Mouse (Mus musculus): ENCODE measurements around the gene Clca3a1. TPM values are rescaled to one million over a fixed set of nuclear protein-coding genes. Genes with fewer than 3 reads are reported as not detected.
A peak's percentile ranks its signal among the peaks of the same experiment; 100 is the strongest.
"Not testable (repeated sequence)": the region's sequence is repeated elsewhere in the genome, so short reads cannot be mapped to it uniquely, and the experiment has no call there.

Gene Clca3a1
- polyA plus RNA-seq (2011; ENCODE audit: insufficient read length, low read depth, missing spikeins), result 17.2 and 26.1 TPM in 2 replicates

DNA sequence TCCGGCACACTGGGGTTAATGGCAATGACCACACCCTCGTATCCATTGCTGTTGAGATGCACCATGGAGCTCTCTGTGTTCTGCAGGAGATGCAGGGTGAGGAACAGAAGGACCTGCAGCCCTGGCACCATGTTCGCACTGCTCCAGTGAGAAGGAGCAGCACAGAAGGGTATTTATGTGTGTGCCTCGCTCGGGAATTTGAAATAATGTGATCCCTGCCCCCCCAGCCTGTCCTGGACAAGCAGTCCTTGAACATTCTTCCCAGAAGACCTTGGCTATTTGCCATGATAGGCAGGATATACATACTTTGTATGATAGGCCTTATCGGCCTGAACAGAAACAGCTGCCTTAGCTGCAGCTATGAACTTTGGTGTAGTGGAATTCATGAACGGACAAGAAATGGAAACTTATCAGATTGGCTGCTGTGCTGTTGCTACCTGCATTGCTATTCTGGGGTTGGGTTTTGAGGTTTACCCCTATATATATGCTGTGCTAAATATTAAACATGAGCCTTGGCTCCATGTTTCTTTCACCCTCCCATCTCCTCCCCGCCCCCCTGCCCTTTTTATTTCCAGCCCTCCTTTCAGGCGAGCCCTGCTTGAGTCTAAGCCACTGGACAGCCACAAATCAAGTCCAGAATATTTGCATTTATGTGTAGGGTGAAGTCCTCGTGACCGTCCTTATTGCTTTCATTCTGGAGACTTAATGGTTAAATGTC, at the start of gene Clca3a1:
TSS of gene Clca3a1 (minus strand) at position 386 of the 718 bp plus-strand sequence.
- H3K4me3 ChIP-seq (ENCODE audit: insufficient read depth, low read length), result peak within 1 kb of the TSS; percentile 18; the same call in 1 of the 2 replicates
- H3K4me1 ChIP-seq (ENCODE audit: control insufficient read depth, insufficient read depth, low read length), result peaks cover 3% of the 10 kb centered on the region; the same call in 1 of the 2 replicates
- peak within 1 kb of the TSS; percentile 47 for H3K27ac ChIP-seq (ENCODE audit: insufficient read depth, low read length)
- TF ChIP-seq CTCF (IDR thresholded peaks at IDR 0.05; ENCODE audit: borderline replicate concordance, insufficient read depth, low read length), result no peak
- TF ChIP-seq POLR2A (IDR thresholded peaks at IDR 0.05; ENCODE audit: low read depth, low read length), result 0 out of 2 replicates have a peak, but pooled peaks have one; percentile 15

DNA sequence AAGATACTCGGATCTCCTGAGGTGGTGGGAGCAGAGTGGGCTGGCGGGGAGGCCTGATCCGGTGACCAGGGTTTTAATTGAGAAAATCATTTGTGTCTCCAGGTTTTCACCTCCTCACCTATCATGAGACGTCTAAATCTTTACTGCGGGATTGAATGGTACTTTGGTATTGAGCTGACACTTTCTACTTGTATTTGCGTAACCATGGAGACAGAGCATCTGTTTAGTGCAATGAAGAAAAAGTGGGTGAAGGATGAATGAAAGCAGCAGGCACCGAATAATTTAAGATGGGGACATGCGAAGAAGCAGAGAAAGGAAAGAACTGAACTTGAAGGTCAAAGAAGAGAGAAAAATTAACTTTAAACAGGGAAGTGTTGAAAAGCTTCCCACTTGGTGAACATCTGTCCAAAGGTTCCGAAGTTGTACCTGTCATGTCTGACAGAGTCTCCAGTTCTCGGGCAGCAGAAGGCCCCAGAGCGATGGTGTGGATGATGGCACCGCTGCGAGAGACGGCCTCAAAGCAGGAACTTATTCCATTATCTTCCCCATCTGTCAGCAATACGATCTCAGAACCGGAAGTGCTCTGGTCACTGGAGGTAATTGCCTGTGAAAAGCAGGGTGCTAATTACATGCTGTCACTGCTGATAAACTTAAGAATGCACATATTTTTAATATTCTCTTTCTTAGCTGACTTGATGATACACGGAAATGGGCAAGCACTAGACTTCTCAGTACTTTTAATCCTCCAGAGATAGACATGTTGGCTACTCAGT, 47.6 kb upstream of the Clca3a1 start:
- H3K27ac ChIP-seq (ENCODE audit: insufficient read depth, low read length); H3K4me1 ChIP-seq (ENCODE audit: control insufficient read depth, insufficient read depth, low read length); H3K4me3 ChIP-seq (ENCODE audit: insufficient read depth, low read length): not testable (repeated sequence)

DNA sequence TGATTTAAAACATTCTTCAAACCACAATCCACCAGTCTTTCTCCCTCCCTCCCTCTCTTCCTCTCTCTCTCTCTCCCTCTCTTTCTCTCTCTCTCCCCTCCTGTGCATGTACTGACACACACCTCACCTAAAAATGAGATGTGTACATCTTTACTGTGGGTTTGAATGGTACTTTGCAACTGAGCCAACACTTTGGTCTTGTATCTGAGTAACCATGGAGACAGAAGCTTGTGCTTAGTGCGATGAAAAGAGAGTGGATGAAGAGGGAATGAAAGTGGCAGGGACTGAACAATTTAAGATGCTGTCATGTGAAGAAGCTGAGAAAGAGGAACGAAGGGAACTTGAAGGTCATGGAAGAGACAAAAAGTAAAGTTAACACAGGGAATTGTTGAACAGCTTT, 45.8 kb upstream of the Clca3a1 start:
- H3K27ac ChIP-seq (ENCODE audit: insufficient read depth, low read length); H3K4me1 ChIP-seq (ENCODE audit: control insufficient read depth, insufficient read depth, low read length); H3K4me3 ChIP-seq (ENCODE audit: insufficient read depth, low read length): not testable (repeated sequence)

DNA sequence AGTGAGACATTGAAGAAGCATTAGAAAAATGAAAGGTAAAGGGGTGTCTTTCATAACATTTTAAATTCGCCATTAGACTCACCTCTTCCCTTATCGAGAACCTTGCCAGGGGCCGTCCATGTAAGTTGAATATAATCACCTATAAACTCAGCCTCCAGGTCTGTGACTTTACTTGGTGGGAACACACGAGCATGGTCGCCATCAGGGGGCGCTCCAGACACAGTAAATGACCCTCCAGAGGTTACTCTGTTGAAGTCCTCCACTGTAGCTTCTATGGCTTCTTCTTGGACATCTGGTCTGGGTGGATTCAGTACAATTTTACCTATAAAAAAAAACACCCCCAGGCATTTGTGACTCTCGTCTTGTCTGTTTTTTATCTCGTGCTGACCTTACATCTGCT, 41.1 kb upstream of the Clca3a1 start:
- Histone ChIP-seq H3K4me1 (ENCODE audit: control insufficient read depth, insufficient read depth, low read length) (no peaks in the 10 kb centered on the region), H3K27ac (ENCODE audit: insufficient read depth, low read length) (no peak overlapping the region)
- TF ChIP-seq CTCF (IDR thresholded peaks at IDR 0.05; ENCODE audit: borderline replicate concordance, insufficient read depth, low read length), result peak; percentile 34; the same call in 1 of the 2 replicates
- no peak for TF ChIP-seq POLR2A (IDR thresholded peaks at IDR 0.05; ENCODE audit: low read depth, low read length)

DNA sequence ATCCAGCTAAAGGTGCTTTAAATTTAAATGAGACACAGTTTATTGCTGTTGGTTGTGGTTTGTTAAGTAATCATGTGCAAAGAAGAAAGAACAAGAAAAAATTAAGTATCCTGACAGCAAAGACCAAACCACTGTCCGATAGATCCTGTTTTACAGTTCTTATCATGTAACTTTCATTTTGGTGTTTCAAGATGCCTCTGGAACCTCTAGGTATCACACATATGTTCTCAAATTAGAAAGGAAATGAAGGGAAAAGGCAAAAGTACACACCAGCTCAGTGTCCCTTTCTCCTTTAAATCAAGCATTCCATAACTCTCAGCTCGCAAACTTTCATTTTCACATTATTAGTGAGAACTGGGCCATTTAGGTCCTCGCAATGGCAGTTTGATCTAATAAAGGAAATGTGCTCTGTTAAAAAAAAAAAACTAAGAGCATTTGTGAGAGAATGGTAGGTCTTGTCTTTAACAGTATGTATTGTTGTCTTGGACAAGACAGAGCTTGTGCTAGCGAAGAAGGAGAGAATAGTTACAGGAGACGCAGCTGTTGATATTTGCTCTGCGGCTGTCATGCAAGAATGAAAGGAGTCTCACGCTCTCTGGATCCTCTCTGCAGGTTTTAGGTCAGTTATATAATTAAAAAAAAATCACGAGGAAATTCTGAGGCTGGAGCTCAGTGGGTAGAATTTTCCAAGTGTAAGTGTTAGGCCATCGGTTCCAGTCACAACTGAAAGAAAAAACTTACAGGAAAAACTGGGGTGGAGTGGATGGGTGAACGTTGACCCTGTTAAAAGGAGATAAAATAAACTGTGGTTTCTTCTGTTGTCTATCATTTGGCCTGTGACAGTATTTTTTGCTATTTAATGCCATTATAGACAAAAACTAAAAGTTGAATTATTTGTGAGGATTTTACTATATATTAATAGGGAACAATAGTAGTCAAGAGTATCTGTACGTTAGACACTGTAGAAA, 24.7 kb upstream of the Clca3a1 start:
- H3K4me3 ChIP-seq (ENCODE audit: insufficient read depth, low read length), result no peak overlapping the region
- TF ChIP-seq CTCF (IDR thresholded peaks at IDR 0.05; ENCODE audit: borderline replicate concordance, insufficient read depth, low read length) (no peak), POLR2A (IDR thresholded peaks at IDR 0.05; ENCODE audit: low read depth, low read length) (no peak)
- no peak overlapping the region for H3K27ac ChIP-seq (ENCODE audit: insufficient read depth, low read length)
- H3K4me1 ChIP-seq (ENCODE audit: control insufficient read depth, insufficient read depth, low read length), result no peaks in the 10 kb centered on the region

More for the DNA sequence above, 41.1 kb upstream of the Clca3a1 start:
- no peak overlapping the region for H3K4me3 ChIP-seq (ENCODE audit: insufficient read depth, low read length)

DNA sequence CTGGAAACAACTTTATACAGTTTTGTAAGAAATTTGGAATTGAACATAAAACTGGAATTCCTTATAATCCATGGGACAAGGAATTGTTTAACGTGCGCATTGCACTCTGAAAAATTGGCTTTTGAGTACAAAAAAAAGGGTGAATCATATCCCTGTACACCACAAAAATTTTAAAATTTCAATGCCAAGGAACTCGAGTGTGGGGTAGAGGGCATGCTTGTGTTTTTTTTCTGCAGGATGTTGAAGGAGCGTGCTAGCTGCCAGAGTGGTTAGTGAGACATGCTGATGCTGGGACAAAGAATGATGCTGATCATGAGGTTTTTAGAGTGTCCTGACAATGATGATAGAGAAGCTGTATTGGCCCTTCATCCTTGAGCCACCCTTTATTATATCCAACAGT, 4.4 kb upstream of the Clca3a1 start:
- H3K4me3 ChIP-seq (ENCODE audit: insufficient read depth, low read length), result no peak overlapping the region
- H3K27ac ChIP-seq (ENCODE audit: insufficient read depth, low read length), result peak overlapping the region; percentile 72
- TF ChIP-seq POLR2A (IDR thresholded peaks at IDR 0.05; ENCODE audit: low read depth, low read length) (no peak), CTCF (IDR thresholded peaks at IDR 0.05; ENCODE audit: borderline replicate concordance, insufficient read depth, low read length) (no peak)
- peaks cover 3% of the 10 kb centered on the region; the same call in 1 of the 2 replicates for H3K4me1 ChIP-seq (ENCODE audit: control insufficient read depth, insufficient read depth, low read length)

DNA sequence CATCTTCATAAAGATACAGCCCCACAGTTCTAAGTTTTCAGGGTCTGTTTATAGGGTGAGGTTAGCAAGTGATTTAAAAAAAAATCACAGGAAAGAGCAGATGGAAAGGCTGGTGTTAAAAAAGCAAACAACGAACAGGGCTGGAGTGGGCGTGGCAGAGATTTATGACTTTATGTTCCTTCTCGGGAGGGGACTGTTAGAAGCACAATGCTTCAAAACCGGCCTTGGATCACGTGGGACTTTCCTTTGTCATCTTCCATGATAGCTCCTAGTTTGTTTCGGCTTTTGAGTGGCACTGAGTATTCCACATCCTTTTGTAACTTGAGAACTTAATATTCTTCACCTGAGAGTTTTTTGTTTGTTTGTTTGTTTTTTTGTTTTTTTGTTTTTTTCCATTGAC, 677 bp upstream of the Clca3a1 start:
- TF ChIP-seq POLR2A (IDR thresholded peaks at IDR 0.05; ENCODE audit: low read depth, low read length) (no peak), CTCF (IDR thresholded peaks at IDR 0.05; ENCODE audit: borderline replicate concordance, insufficient read depth, low read length) (no peak)
- peak overlapping the region; percentile 47 for H3K27ac ChIP-seq (ENCODE audit: insufficient read depth, low read length)
- no peak overlapping the region for H3K4me3 ChIP-seq (ENCODE audit: insufficient read depth, low read length)
- H3K4me1 ChIP-seq (ENCODE audit: control insufficient read depth, insufficient read depth, low read length), result peaks cover 3% of the 10 kb centered on the region; the same call in 1 of the 2 replicates

DNA sequence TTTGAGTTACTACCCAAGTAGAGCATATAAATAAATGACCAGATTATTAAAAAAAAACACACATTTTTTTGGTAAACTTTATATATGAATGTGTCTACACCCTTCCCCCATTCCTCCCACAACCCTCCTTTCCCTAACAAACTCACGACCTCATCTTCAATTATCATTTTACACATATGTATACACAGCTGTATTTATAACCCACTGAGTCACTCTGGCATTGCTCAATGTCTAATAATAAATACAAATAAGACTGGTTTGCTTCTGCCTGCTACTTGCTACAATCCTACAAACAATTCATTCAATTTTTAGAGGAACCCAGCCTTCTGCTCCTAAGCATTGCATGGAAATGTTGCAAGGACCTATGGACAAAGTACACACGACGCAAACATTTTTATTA, 1.1 kb downstream of the Clca3a1 start:
- no peak for TF ChIP-seq POLR2A (IDR thresholded peaks at IDR 0.05; ENCODE audit: low read depth, low read length)
- no peak for TF ChIP-seq CTCF (IDR thresholded peaks at IDR 0.05; ENCODE audit: borderline replicate concordance, insufficient read depth, low read length)
- peak overlapping the region; percentile 18; the same call in 1 of the 2 replicates for H3K4me3 ChIP-seq (ENCODE audit: insufficient read depth, low read length)
- peaks cover 3% of the 10 kb centered on the region; the same call in 1 of the 2 replicates for H3K4me1 ChIP-seq (ENCODE audit: control insufficient read depth, insufficient read depth, low read length)
- 0 out of 2 replicates have a peak overlapping the region, but pooled peaks have one; percentile 26 for H3K27ac ChIP-seq (ENCODE audit: insufficient read depth, low read length)

DNA sequence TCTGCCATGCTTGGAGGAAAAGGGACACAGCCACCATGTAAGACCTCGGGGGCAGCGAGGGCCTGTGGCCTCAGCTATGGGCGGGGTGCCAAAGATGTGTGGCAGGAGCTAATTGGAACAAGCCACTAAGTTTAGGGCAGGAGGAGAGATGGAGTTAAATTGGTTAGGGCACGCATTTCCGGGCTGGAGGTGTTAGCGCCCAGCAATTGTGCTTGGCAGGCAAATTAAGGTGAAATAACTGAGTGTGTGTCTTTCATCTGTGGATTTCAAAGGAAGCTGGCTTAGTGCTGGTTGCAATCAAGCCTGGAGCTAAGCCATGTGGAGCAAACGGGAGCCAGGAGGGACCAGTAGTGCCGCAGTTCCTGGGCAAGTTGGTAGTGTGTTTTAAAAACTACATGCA, 4.7 kb downstream of the Clca3a1 start:
- not testable (repeated sequence) for H3K27ac ChIP-seq (ENCODE audit: insufficient read depth, low read length); H3K4me1 ChIP-seq (ENCODE audit: control insufficient read depth, insufficient read depth, low read length); H3K4me3 ChIP-seq (ENCODE audit: insufficient read depth, low read length)
